Mouse (Mus musculus): ENCODE measurements at regions not wholly inside any gene's neighbourhood (a gene's known extent, or its start where the extent isn't known, plus 50 kb on each side); places are given as distances from the start of the nearest gene placed in this dataset.

DNA sequence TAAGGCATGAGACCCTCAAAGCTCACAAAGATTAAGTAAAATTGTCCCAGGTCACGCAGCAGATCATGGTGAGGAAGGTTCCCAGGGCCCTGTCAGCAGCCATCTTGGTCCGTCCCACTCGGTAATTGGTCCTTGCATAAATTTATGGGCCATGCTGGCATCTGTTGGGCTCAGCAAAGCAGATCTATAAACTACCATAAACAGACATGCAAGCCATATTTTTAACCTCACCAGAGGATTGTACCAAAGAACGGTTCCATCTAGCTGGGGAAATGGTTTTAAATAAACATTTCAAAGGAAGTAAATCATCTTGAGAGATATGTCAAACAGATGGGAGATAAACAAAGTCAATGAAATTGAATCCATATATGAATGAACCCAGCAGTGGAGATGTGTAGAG is 237.1 kb upstream of the Mctp2 start:
- Histone ChIP-seq H3K4me1 (replicated peaks; ENCODE audit: control insufficient read depth, insufficient read depth, low read length) (peaks cover 10% of the 10 kb centered on the region), H3K4me3 (replicated peaks; ENCODE audit: low read length) (no peak overlapping the region), H3K27me3 (replicated peaks; ENCODE audit: control insufficient read depth, insufficient read depth, low read length) (no peaks in the 10 kb centered on the region), H3K9ac (replicated peaks; ENCODE audit: low read depth, low read length) (no peak overlapping the region), H3K4me2 (ENCODE audit: low read length) (no peak overlapping the region), H3K36me3 (ENCODE audit: control insufficient read depth, insufficient read depth) (no peaks in the 10 kb centered on the region), H3K9me3 (ENCODE audit: control insufficient read depth, low read length) (no peaks in the 10 kb centered on the region), H3K27ac (ENCODE audit: low read length) (no peak overlapping the region)
- WGBS, result 84% methylated on average over 4 of the region's 4 CpGs
- no peak for ATAC-seq

DNA sequence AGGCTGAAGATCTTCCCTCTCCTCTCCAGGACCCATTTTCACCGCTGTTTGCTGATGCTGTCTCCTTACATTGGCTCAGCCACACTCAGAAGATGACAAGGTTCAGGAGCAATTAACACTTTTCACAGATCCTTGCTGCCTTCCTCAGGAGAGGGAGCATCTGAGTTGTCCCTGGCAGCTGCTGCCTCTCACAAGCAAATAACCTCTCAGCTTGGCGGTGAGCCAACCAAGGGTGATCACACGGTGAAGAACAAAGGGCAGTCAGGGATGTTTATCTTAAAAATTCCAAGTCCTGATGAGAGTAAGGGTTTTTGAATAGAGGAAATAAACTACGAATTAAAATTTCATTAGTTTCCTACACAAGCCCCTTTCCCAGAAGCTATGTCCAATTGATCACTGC is 237.5 kb upstream of the Mctp2 start:
- Histone ChIP-seq H3K36me3 (ENCODE audit: control insufficient read depth, insufficient read depth) (no peaks in the 10 kb centered on the region), H3K4me3 (replicated peaks; ENCODE audit: low read length) (no peak overlapping the region), H3K9ac (replicated peaks; ENCODE audit: low read depth, low read length) (no peak overlapping the region), H3K27ac (ENCODE audit: low read length) (no peak overlapping the region), H3K4me1 (replicated peaks; ENCODE audit: control insufficient read depth, insufficient read depth, low read length) (peaks cover 10% of the 10 kb centered on the region), H3K27me3 (replicated peaks; ENCODE audit: control insufficient read depth, insufficient read depth, low read length) (no peaks in the 10 kb centered on the region), H3K4me2 (ENCODE audit: low read length) (no peak overlapping the region), H3K9me3 (ENCODE audit: control insufficient read depth, low read length) (no peaks in the 10 kb centered on the region)
- no peak for ATAC-seq
- WGBS, result 39% methylated on average over 4 of the region's 4 CpGs

DNA sequence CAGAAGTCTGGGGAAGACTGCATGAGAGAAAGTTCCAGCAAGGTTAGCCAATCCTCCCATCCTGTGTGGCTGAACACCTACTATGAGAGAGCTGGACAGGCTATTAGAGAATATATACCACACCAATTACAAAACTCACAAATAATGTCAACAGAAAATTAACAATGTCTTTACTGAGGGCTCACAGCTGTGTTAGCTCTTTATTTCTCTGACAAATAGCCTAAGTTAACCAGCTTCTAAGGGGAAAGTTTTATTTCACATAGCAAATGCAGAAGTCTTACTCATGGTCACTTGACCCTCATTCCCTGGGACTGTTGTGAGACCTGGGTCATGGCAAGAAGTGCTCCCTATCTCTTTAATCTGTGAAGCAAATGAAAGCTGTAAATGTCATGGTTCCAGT is 261.0 kb upstream of the Mctp2 start:
- no peaks in the 10 kb centered on the region for H3K9me3 ChIP-seq (ENCODE audit: control insufficient read depth, low read length)
- no peak for ATAC-seq
- H3K4me3 ChIP-seq (replicated peaks; ENCODE audit: low read length), result no peak overlapping the region
- H3K4me1 ChIP-seq (replicated peaks; ENCODE audit: control insufficient read depth, insufficient read depth, low read length), result no peaks in the 10 kb centered on the region
- H3K9ac ChIP-seq (replicated peaks; ENCODE audit: low read depth, low read length), result no peak overlapping the region
- no peaks in the 10 kb centered on the region for H3K27me3 ChIP-seq (replicated peaks; ENCODE audit: control insufficient read depth, insufficient read depth, low read length)
- no peak overlapping the region for H3K4me2 ChIP-seq (ENCODE audit: low read length)
- no peak overlapping the region for H3K27ac ChIP-seq (ENCODE audit: low read length)
- H3K36me3 ChIP-seq (ENCODE audit: control insufficient read depth, insufficient read depth), result no peaks in the 10 kb centered on the region

DNA sequence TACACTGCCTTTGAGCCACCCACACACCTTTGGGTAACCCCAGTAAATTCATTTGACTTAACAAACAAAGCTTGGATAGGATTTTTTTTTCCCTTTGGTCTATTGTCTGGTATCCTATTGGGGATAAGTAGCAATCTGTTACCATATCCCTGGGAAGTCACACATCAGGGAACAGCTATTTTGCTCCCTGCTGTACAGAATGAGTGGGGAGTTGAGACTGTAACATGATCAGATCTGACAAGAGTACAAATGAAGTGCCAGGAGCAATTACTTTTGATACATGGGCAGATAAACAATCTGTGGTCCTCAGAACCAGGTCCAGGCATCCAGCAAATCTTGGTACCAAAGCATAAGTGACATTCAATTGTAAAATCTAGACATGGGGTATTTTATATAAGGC is 262.8 kb upstream of the Mctp2 start:
- no peaks in the 10 kb centered on the region for H3K9me3 ChIP-seq (ENCODE audit: control insufficient read depth, low read length)
- ATAC-seq, result no peak
- H3K4me1 ChIP-seq (replicated peaks; ENCODE audit: control insufficient read depth, insufficient read depth, low read length), result no peaks in the 10 kb centered on the region; the same call in 1 of the 2 replicates
- no peak overlapping the region for H3K9ac ChIP-seq (replicated peaks; ENCODE audit: low read depth, low read length)
- no peak overlapping the region for H3K4me2 ChIP-seq (ENCODE audit: low read length)
- H3K27me3 ChIP-seq (replicated peaks; ENCODE audit: control insufficient read depth, insufficient read depth, low read length), result no peaks in the 10 kb centered on the region
- no peak overlapping the region for H3K27ac ChIP-seq (ENCODE audit: low read length)
- no peaks in the 10 kb centered on the region for H3K36me3 ChIP-seq (ENCODE audit: control insufficient read depth, insufficient read depth)
- H3K4me3 ChIP-seq (replicated peaks; ENCODE audit: low read length), result no peak overlapping the region

DNA sequence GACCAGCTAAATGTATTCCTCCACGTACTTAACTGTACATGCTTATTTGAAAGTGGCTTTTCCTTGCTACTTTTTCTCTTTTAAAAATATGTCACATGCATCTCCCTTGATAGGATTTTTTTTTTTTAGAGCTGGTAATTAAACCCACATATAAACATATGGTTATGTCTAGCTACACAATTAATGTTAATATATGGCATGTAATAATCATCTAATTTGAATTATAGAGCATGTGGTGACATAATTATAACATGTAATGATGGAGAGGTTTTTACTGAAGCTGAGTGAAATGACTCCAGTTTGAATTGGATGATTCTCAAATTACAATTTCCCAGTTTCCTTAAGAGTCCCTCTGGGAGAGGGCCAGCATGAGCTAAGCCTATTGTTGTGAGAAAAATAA is 267.9 kb upstream of the Mctp2 start:
- H3K4me2 ChIP-seq (ENCODE audit: low read length), result no peak overlapping the region
- peak; percentile 77 for ATAC-seq
- 27% methylated on average over 1 of the region's 1 CpGs for WGBS

DNA sequence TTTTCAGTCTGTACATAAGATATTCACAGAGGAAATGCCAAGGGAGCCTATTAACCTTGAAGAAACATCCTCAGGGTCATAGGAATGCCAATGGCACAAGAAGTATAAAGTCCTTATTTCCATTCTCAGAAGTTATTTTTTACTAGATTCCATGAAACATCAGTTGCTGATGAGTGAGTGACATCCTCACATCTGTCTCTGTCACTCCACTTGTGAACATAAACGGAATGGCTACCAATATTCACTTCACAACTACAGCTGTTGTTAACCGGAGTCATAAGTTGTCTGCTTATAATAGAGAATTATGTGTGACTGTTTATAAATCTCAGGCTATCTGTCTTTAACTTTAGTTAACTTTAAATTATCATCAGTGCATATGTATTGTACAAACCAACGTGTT is 278.0 kb upstream of the Mctp2 start:
- no peak for ATAC-seq
- H3K27me3 ChIP-seq (replicated peaks; ENCODE audit: control insufficient read depth, insufficient read depth, low read length), result no peaks in the 10 kb centered on the region
- 86% methylated on average over 3 of the region's 3 CpGs for WGBS

More for the DNA sequence above, 267.9 kb upstream of the Mctp2 start:
- no peak overlapping the region for H3K27ac ChIP-seq (ENCODE audit: low read length)
- peaks cover 2% of the 10 kb centered on the region; the same call in 1 of the 2 replicates for H3K4me1 ChIP-seq (replicated peaks; ENCODE audit: control insufficient read depth, insufficient read depth, low read length)
- no peak overlapping the region for H3K4me3 ChIP-seq (replicated peaks; ENCODE audit: low read length)
- no peaks in the 10 kb centered on the region for H3K9me3 ChIP-seq (ENCODE audit: control insufficient read depth, low read length)
- no peaks in the 10 kb centered on the region for H3K27me3 ChIP-seq (replicated peaks; ENCODE audit: control insufficient read depth, insufficient read depth, low read length)
- no peak overlapping the region for H3K9ac ChIP-seq (replicated peaks; ENCODE audit: low read depth, low read length)
- H3K36me3 ChIP-seq (ENCODE audit: control insufficient read depth, insufficient read depth), result no peaks in the 10 kb centered on the region

DNA sequence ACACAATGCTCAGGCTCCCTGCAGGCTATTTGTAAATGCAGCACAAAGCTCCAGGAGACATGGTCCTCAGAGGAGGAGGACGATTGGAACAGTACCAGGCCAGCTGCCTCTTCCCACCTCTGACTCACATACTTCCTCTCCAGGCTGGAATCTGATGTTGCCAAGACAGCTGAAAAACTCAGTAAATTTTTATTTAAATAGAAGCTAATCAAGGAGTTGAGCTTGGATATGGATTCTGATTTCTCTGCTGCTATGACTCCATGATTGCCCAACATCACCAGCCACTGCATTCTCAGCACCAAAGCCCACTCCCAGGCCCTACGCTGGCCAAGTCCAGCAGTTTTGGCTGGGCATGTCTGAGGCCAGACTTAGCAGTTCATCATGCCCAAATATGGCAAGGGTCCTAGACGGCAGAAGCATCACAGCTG is 282.8 kb upstream of the Mctp2 start:
- Histone ChIP-seq H3K9me3 (ENCODE audit: control insufficient read depth, low read length) (no peaks in the 10 kb centered on the region), H3K9ac (replicated peaks; ENCODE audit: low read depth, low read length) (no peak overlapping the region), H3K27ac (ENCODE audit: low read length) (no peak overlapping the region), H3K27me3 (replicated peaks; ENCODE audit: control insufficient read depth, insufficient read depth, low read length) (no peaks in the 10 kb centered on the region), H3K36me3 (ENCODE audit: control insufficient read depth, insufficient read depth) (no peaks in the 10 kb centered on the region), H3K4me2 (ENCODE audit: low read length) (no peak overlapping the region), H3K4me3 (replicated peaks; ENCODE audit: low read length) (no peak overlapping the region), H3K4me1 (replicated peaks; ENCODE audit: control insufficient read depth, insufficient read depth, low read length) (peaks cover 3% of the 10 kb centered on the region; the same call in 1 of the 2 replicates)
- 74% methylated on average over 3 of the region's 3 CpGs for WGBS
- no peak for ATAC-seq

More for the DNA sequence above, 278.0 kb upstream of the Mctp2 start:
- H3K4me3 ChIP-seq (replicated peaks; ENCODE audit: low read length), result no peak overlapping the region
- no peak overlapping the region for H3K27ac ChIP-seq (ENCODE audit: low read length)
- H3K4me1 ChIP-seq (replicated peaks; ENCODE audit: control insufficient read depth, insufficient read depth, low read length), result no peaks in the 10 kb centered on the region
- H3K9me3 ChIP-seq (ENCODE audit: control insufficient read depth, low read length), result no peaks in the 10 kb centered on the region
- no peaks in the 10 kb centered on the region for H3K36me3 ChIP-seq (ENCODE audit: control insufficient read depth, insufficient read depth)
- no peak overlapping the region for H3K4me2 ChIP-seq (ENCODE audit: low read length)
- no peak overlapping the region for H3K9ac ChIP-seq (replicated peaks; ENCODE audit: low read depth, low read length)

DNA sequence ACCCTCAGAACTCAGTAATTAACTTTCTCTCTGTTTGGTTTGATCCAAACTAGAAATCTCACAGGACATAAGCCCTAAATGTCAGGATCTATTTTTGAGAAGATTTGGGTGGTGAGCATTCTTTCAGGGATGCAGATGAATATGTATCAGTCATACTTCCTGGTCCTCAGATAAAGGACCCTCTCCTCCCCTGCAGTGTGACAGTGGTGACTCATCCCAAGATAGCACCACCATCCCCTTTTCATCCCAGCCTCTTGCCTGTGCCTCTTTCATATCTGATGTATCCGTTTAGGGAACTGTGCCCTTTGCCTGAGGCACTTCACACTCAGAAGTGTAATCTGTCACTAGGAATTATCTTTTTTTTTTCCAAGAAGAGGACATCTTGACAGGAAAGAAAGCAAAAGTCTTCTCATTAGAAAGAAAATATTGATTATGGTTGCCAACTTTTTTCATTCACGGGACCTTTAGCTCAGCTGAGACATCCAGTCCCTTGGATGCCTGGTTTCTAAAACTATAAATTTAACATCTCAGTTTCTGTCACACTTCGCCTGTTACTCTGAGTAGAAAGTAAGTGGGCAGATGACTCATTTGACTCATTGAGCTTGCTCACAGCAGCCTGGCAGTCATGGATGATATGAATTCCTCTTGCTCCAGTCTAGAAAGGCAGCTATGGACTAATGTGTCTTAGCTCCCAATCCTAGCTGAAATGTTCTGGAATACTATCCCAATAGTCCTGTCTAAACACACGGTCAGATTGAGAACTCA is 284.1 kb upstream of the Mctp2 start:
- no peak for ATAC-seq
- WGBS, result 77% methylated on average over 4 of the region's 4 CpGs
- Histone ChIP-seq H3K27me3 (replicated peaks; ENCODE audit: control insufficient read depth, insufficient read depth, low read length) (no peaks in the 10 kb centered on the region), H3K4me3 (replicated peaks; ENCODE audit: low read length) (no peak overlapping the region), H3K9ac (replicated peaks; ENCODE audit: low read depth, low read length) (no peak overlapping the region), H3K9me3 (ENCODE audit: control insufficient read depth, low read length) (no peaks in the 10 kb centered on the region), H3K36me3 (ENCODE audit: control insufficient read depth, insufficient read depth) (no peaks in the 10 kb centered on the region), H3K4me2 (ENCODE audit: low read length) (no peak overlapping the region), H3K27ac (ENCODE audit: low read length) (no peak overlapping the region), H3K4me1 (replicated peaks; ENCODE audit: control insufficient read depth, insufficient read depth, low read length) (peaks cover 3% of the 10 kb centered on the region; the same call in 1 of the 2 replicates)

DNA sequence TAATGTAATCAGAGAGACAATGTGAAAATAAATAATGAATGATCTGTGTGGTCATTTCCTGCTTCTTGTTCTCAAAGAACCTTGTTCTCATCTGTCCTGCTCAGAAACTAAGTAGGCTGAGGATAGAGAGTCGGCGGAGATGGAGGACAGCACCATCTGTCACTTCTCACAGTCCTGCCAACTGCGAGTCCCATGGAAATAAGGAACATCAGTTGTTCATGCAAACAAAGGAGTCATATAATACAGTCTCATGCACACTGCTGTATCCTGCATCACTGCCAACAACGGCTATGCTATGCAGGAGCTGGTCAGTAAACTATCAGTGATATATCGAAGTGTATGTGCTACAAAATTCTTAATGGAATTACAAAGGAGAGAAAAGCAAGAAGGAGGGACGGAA is 285.7 kb upstream of the Mctp2 start:
- WGBS, result 51% methylated on average over 6 of the region's 6 CpGs
- peaks cover 3% of the 10 kb centered on the region; the same call in 1 of the 2 replicates for H3K4me1 ChIP-seq (replicated peaks; ENCODE audit: control insufficient read depth, insufficient read depth, low read length)
- ATAC-seq, result peak; percentile 88
- H3K9ac ChIP-seq (replicated peaks; ENCODE audit: low read depth, low read length), result no peak overlapping the region
- H3K4me2 ChIP-seq (ENCODE audit: low read length), result no peak overlapping the region
- no peaks in the 10 kb centered on the region for H3K36me3 ChIP-seq (ENCODE audit: control insufficient read depth, insufficient read depth)
- H3K9me3 ChIP-seq (ENCODE audit: control insufficient read depth, low read length), result no peaks in the 10 kb centered on the region
- H3K27ac ChIP-seq (ENCODE audit: low read length), result peak overlapping the region; percentile 86
- H3K4me3 ChIP-seq (replicated peaks; ENCODE audit: low read length), result no peak overlapping the region
- no peaks in the 10 kb centered on the region for H3K27me3 ChIP-seq (replicated peaks; ENCODE audit: control insufficient read depth, insufficient read depth, low read length)

DNA sequence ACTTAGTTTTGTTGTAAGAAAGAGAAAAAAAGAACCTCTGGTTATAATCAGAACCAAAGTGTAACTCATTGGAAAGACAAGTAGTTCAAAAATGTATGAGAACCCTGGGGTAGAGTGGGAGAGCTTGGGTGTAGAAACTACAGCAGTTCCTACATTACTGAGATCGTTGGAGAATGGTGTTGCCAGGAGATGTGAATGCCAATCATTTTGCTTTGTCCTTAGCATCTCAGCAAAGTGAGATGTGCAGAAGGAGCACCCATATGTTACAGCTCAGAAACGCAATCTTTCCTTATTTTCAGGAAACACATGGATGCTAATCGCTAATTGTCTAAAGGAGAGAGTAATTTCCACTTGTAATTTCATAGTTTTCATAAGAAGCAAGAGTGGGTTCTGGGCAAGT is 286.2 kb upstream of the Mctp2 start:
- H3K4me3 ChIP-seq (replicated peaks; ENCODE audit: low read length), result no peak overlapping the region
- H3K4me2 ChIP-seq (ENCODE audit: low read length), result no peak overlapping the region
- H3K27me3 ChIP-seq (replicated peaks; ENCODE audit: control insufficient read depth, insufficient read depth, low read length), result no peaks in the 10 kb centered on the region
- no peaks in the 10 kb centered on the region for H3K9me3 ChIP-seq (ENCODE audit: control insufficient read depth, low read length)
- H3K9ac ChIP-seq (replicated peaks; ENCODE audit: low read depth, low read length), result no peak overlapping the region
- H3K36me3 ChIP-seq (ENCODE audit: control insufficient read depth, insufficient read depth), result no peaks in the 10 kb centered on the region
- H3K27ac ChIP-seq (ENCODE audit: low read length), result peak overlapping the region; percentile 86
- peaks cover 3% of the 10 kb centered on the region; the same call in 1 of the 2 replicates for H3K4me1 ChIP-seq (replicated peaks; ENCODE audit: control insufficient read depth, insufficient read depth, low read length)
- ATAC-seq, result peak; percentile 92
- WGBS, result 36% methylated on average over 3 of the region's 3 CpGs

All from forebrain, embryonic 16.5 days (tissue).